Mouse (Mus musculus): ENCODE measurements around the gene Arid2.
"Not testable (repeated sequence)": the region's sequence is repeated elsewhere in the genome, so short reads cannot be mapped to it uniquely, and the experiment has no call there.

DNA sequence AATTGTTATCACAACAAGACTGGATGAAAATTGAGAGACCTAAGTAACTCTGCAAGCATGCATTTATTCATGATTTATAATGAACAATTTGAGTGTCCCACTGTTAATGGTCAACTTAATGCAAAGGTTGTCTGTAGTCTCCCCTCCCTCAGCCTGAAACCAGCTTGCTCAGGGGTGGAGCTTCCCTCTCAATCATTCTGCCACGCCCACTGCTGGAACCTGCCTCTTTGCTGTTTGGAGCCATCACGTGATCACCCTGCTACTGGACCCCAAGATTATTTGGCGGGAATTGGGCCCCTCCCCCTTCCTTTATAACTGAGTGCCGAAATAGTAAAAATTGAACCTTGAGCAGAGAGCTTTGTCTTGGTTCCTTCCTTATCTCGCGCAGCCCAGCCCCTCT, 154.2 kb downstream of the Arid2 start:
- not testable (repeated sequence) for TF ChIP-seq POLR2A, CTCF (IDR thresholded peaks at IDR 0.05; ENCODE audit: insufficient read depth, low read depth, low read length)

Measured in olfactory bulb, adult 2 months (tissue).